Mouse (Mus musculus) cerebellum, postnatal 10 days (tissue): Measurements from ENCODE around the gene Zfp445.
"Not testable (repeated sequence)": the region's sequence is repeated elsewhere in the genome, so short reads cannot be mapped to it uniquely, and the experiment has no call there.

Experiments
- DNase-seq, 2 experiments: peaks; one replicate each; pipeline ENCODE4 v3.0.0; 2021; ENCODE audit warnings: mixed read lengths in 2 of 2

Zfp445 gene

DNA sequence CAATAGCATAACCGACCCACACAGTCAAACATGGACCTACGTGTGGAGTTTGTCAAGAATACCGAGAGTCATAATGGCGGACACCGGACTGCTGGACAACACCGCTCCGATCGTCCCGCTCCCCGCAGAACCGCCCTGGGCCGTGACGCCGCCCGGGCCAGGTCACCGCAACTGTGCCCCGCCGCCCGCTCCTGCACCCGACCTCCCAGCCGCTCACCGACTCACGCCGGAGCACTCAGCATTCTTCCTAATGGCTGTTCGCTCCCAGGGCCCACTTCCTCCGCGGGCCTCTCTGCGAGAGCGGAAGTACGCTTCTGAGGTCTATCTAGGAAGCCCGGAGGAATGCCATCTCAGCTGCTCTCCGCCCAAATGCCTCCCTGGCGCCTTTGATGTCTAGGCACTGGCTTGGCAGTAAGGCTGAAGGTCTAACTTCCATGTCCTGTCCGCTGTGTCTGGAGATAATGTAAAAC lies at the start of gene Zfp445:
Gene Zfp445, minus strand, starts transcription at position 310 of the 470 bp plus-strand sequence.
- DNase-seq = peak; percentile 86 to 87

- peak; percentile 89 for DNase-seq
Observed at GRCm38 (mm10) chr9:122902717-122903535, 37.1 kb upstream of the Zfp445 start.

GRCm38 (mm10) chr9:122901047-122901446 lies 35.2 kb upstream of the Zfp445 start:
- no peak for DNase-seq

GRCm38 (mm10) chr9:122886372-122887179 lies 20.8 kb upstream of the Zfp445 start:
- peak; percentile 81 to 83 for DNase-seq

DNA sequence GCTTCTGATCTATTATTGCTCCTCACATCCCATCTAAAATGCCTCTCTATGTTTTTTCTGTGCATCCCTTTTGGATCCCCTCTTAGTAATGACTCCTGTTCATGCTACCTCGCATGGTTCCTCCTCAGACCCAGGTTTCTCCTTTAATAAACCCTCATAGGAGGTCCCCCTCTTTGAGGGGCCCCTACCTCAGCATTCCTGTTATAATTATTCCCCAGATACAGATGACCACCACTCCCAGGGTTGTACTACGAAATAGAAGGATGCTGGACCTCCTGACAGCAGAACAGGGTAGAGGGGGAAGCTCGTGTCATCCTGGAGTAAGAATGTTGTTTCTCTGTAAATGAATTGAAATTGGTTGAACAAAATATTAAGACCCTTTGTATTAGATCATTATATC lies 19.6 kb upstream of the Zfp445 start, which contains the start of gene Zkscan7:
Gene Zkscan7, plus strand, starts transcription at position 301 of the 400 bp plus-strand sequence.
- no peak for DNase-seq

DNA sequence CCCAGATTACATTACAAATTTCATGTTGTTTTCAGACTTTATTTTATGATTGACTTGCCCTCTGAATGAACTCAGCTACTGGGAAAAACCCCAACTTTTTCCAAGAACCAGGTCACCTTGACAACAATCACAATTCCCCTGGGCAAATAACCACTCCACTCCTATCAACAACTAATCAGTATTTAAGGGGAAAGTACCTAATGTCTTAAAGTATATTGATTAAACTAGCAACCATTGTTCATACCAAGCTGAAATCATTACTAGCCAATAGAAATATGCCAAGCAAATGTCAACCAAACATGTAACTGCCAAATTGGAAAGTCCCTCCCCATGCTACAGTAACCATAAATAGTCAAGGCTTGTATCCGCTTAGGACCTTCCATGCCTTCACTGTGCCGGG lies 9.3 kb upstream of the Zfp445 start:
- no peak for DNase-seq

GRCm38 (mm10) chr9:122874653-122875052 lies 8.8 kb upstream of the Zfp445 start:
- DNase-seq = no peak

GRCm38 (mm10) chr9:122872595-122872994 lies 6.8 kb upstream of the Zfp445 start:
- no peak for DNase-seq

DNA sequence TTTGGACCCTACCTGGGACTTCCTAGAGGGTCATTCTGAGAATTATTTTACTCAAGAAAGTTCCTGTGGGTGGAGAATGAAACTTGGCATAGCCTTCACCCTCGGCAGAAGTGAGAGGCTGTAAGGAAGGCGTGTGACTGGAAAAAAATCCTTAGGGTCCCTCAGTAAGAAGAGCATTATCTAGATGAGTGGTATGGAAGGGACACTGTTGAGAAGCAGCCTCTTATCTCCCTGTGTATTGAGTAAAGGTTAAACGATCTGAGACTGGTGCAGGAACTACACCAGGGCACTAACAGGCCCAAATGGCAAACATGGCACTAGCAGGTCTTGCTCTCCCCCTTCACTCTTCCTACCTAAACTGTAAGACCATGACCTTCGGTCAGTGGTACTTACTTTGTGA lies 386 bp upstream of the Zfp445 start:
- no peak for DNase-seq

- DNase-seq = no peak
Observed at GRCm38 (mm10) chr9:122864848-122865247, 958 bp downstream of the Zfp445 start.

GRCm38 (mm10) chr9:122863731-122864130 lies 2.1 kb downstream of the Zfp445 start:
- no peak for DNase-seq

DNA sequence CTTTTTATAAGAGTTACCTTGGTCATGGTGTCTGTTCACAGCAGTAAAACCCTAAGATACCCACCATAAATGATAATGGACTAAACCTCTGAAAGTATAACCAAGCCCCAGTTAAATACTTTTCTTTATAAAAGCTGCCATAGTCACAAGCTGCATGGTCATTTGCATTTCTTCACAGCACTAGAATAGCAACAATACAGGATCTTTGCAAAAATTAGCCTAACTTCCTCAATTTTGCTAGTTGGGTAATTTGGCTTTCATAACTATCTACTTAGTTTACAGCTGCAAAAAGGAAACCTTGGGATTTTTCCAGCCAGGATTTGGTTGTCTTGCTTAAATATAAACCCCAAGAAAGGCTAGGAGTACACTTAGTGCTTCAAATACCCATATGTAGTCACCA lies 5.1 kb downstream of the Zfp445 start:
- no peak for DNase-seq

- no peak for DNase-seq
Observed at GRCm38 (mm10) chr9:122856716-122857115, 9.1 kb downstream of the Zfp445 start.

GRCm38 (mm10) chr9:122855617-122856016 lies 10.2 kb downstream of the Zfp445 start:
- no peak for DNase-seq

DNA sequence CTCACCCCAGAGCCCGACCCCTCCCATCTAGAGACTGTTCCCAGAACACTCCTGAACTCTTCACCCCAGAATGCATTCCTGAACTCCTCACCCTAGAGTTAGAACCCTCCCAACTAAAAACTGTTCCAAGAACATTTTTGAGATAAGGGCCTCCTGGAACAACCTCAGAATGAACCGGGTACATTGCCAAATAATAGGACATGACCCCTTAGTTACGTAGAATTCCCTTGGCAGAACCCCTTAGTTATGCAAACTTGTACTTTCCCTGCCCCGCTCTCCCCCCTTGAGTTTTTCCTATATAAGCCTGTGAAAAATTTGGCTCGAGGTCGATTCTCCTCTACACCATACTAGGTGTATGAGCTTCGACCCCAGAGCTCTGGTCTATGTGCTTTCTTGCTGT lies 10.7 kb downstream of the Zfp445 start:
- DNase-seq = not testable (repeated sequence)

- peak in 1 of 2 experiments; percentile 16 for DNase-seq
Observed at GRCm38 (mm10) chr9:122854526-122854925, 11.3 kb downstream of the Zfp445 start.

- DNase-seq = not testable (repeated sequence)
Observed at GRCm38 (mm10) chr9:122847811-122848311, 17.9 kb downstream of the Zfp445 start.

- DNase-seq = peak; percentile 70 to 75
Observed at GRCm38 (mm10) chr9:122846156-122846555, 19.6 kb downstream of the Zfp445 start.

DNA sequence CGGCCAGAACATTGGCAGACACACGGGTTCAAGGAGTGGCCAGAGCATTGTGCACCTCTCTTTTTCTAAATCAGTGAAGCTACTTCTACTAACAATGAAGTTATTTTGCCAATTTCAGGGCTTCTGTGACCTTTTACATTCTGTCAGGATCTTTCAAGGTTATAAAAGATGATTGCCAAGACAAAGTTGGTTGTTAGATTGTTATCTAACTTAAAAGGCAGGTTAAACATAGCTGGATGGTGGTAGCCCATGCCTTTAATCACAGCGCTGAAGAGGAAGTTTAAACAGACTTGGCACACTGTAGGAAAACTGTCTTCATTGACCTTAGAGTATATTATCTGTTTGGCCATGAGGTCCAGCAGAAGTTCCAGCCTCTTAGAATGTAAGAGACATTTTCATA lies 20.2 kb downstream of the Zfp445 start:
- DNase-seq = no peak

DNA sequence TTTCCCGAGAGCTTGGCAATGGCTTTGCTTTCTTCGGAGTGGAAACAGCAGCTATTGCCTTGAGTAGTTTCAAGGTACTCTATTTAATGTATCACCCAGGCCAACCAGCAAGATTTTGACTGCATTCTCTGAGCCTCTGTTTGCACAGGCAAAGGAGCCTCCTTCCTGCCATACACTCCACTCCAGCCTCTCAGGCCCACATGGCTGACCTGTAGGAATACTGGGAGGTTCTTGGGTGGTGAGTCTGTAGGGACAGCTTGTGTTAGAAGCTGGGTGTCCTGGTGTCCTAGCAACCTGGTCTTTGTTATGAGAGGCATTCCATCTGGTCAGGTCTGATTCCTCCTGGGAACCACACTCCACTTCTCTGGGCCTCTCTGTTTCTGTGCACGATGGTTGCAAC lies 22.0 kb downstream of the Zfp445 start, which contains the start of gene Gm35549:
Gene Gm35549, minus strand, starts transcription at position 276 of the 400 bp plus-strand sequence.
- DNase-seq = no peak

DNA sequence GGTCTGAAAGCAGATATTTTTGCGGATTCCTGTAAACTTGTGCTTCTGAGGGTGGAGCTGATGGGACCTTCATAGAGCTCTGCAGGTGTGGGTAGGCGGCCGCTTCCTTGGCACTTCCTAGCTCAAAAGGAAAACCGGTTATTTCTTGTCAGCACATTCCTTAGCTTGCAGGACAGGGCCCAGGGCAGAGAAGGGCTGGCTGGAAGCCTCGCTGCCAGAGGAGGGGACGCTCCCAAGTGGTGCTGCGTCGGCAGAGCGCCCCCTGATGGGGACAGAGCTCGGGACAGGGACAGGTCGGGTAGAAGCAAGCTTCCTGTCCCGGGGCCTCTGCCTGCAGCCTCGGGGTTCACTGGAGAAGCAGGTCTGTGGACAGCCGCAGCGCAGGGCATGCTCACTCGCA lies 28.1 kb downstream of the Zfp445 start:
- DNase-seq = peak; percentile 38 to 45

- no peak for DNase-seq
Observed at GRCm38 (mm10) chr9:122837216-122837615, 28.6 kb downstream of the Zfp445 start.

GRCm38 (mm10) chr9:122836790-122837189 lies 29.0 kb downstream of the Zfp445 start:
- peak; percentile 90 to 93 for DNase-seq
